Comparison of ENCODE assay signal across 31 mouse cellular contexts in genomic region chr7:44537496-44537895, GRCm38 (mm10). TPM values are rescaled to one million over a fixed set of nuclear protein-coding genes. Genes with fewer than 3 reads are reported as not detected.
DNase-seq lines count a peak whose midpoint lies in the region; ATAC-seq and TF ChIP-seq lines count a peak whose summit lies in the region.
"Had no signal": no experiment of that assay in that cellular context is flagged by ENCODE, and none has a peak within 500 bp of the region (broad histone marks: within the 10 kb centered on the region; RNA-seq: fewer than 3 reads in every experiment).

No protein-coding gene starts in this region.

- no peak for ATAC-seq in hindbrain, embryonic 13.5 days (ENCODE audit: low FRiP score)
- ATAC-seq in hindbrain, embryonic 14.5 days (ENCODE audit: low FRiP score): no peak
- ATAC-seq in intestine, embryonic 15.5 days: no peak
- ATAC-seq: CD4-positive, CD25-positive, alpha-beta regulatory T cell, adult 4 months; forebrain, embryonic 14.5 days; inflammation-experienced regulatory T-cells, adult 6 months; liver, embryonic 12.5 days; liver, postnatal 0 days had no signal

- DNase-seq in hindbrain, embryonic 14.5 days (ENCODE audit: low spot score): no peak
- DNase-seq in cerebellum, adult 2 months: peak; percentile 79 to 80
- peak; percentile 82 to 84 for DNase-seq in cerebellum, postnatal 14 days
- no peak for DNase-seq in gastrocnemius, adult 8-10 months (ENCODE audit: low spot score in 2 of 2)
- DNase-seq: adrenal gland, postnatal 25 days; embryo, embryonic 11 days; gastrocnemius, postnatal 25 days; heart, adult 18-20 months; heart, postnatal 4 days; kidney, adult 2 months; kidney, postnatal 10 days; layer of hippocampus, adult 9-11 months; liver, postnatal 0 days; midbrain, embryonic 14.5 days; right cerebral cortex, postnatal 25 days; thymus, adult 18-20 months; thymus, postnatal 25 days had no signal

- no peaks in the 10 kb centered on the region for H3K9me3 ChIP-seq in hindbrain, embryonic 13.5 days
- no peaks in the 10 kb centered on the region for H3K9me3 ChIP-seq in hindbrain, embryonic 14.5 days (ENCODE audit: control insufficient read depth, low read length)
- no peaks in the 10 kb centered on the region for H3K9me3 ChIP-seq in intestine, embryonic 15.5 days
- H3K9me3 ChIP-seq: embryonic facial prominence, embryonic 12.5 days; hindbrain, embryonic 15.5 days; limb, embryonic 13.5 days; liver, embryonic 12.5 days; stomach, embryonic 15.5 days had no signal

- 0 out of 2 replicates have a peak overlapping the region, but pooled peaks have one; percentile 1 for H3K9ac ChIP-seq in hindbrain, embryonic 13.5 days
- H3K9ac ChIP-seq in hindbrain, embryonic 14.5 days: no peak overlapping the region
- no peak overlapping the region for H3K9ac ChIP-seq in intestine, embryonic 15.5 days
- H3K9ac ChIP-seq: embryonic facial prominence, embryonic 12.5 days; hindbrain, embryonic 15.5 days; limb, embryonic 13.5 days; liver, embryonic 12.5 days; liver, postnatal 0 days; stomach, embryonic 15.5 days had no signal

- no peak for TF ChIP-seq CTCF in bone marrow, adult 2 months (IDR thresholded peaks at IDR 0.05; ENCODE audit: control insufficient read depth, insufficient read depth, low read length)
- TF ChIP-seq CTCF in cerebellum, adult 2 months (IDR thresholded peaks at IDR 0.05; ENCODE audit: borderline replicate concordance, insufficient read depth, low read depth, low read length): no peak

- H3K4me3 ChIP-seq in hindbrain, embryonic 13.5 days: no peak overlapping the region
- no peak overlapping the region for H3K4me3 ChIP-seq in hindbrain, embryonic 14.5 days (replicated peaks; ENCODE audit: low read length)
- H3K4me3 ChIP-seq in bone marrow, adult 2 months (replicated peaks; ENCODE audit: control insufficient read depth, low read depth, low read length): no peak overlapping the region
- H3K4me3 ChIP-seq in cerebellum, adult 2 months (replicated peaks; ENCODE audit: insufficient read depth, low read depth, low read length): no peak overlapping the region
- H3K4me3 ChIP-seq in intestine, embryonic 15.5 days (replicated peaks): no peak overlapping the region
- H3K4me3 ChIP-seq: embryonic facial prominence, embryonic 12.5 days; hindbrain, embryonic 15.5 days; limb, embryonic 13.5 days; liver, embryonic 12.5 days; stomach, embryonic 15.5 days had no signal

- H3K27me3 ChIP-seq in hindbrain, embryonic 13.5 days: no peaks in the 10 kb centered on the region
- H3K27me3 ChIP-seq in hindbrain, embryonic 14.5 days (ENCODE audit: control insufficient read depth, insufficient read depth, low read length): no peaks in the 10 kb centered on the region
- no peaks in the 10 kb centered on the region for H3K27me3 ChIP-seq in cerebellum, adult 2 months (ENCODE audit: control insufficient read depth, insufficient read depth, low read length)
- no peaks in the 10 kb centered on the region for H3K27me3 ChIP-seq in intestine, embryonic 15.5 days (replicated peaks)
- H3K27me3 ChIP-seq: embryonic facial prominence, embryonic 12.5 days; hindbrain, embryonic 15.5 days; limb, embryonic 13.5 days; liver, embryonic 12.5 days; stomach, embryonic 15.5 days had no signal

- no peaks in the 10 kb centered on the region for H3K4me1 ChIP-seq in hindbrain, embryonic 13.5 days (replicated peaks)
- no peaks in the 10 kb centered on the region for H3K4me1 ChIP-seq in hindbrain, embryonic 14.5 days (replicated peaks; ENCODE audit: control insufficient read depth, insufficient read depth, low read length)
- H3K4me1 ChIP-seq in bone marrow, adult 2 months (ENCODE audit: control insufficient read depth, insufficient read depth, low read length): peaks cover 3% of the 10 kb centered on the region
- peaks cover 27% of the 10 kb centered on the region for H3K4me1 ChIP-seq in cerebellum, adult 2 months (ENCODE audit: control insufficient read depth, insufficient read depth, low read length)
- H3K4me1 ChIP-seq in intestine, embryonic 15.5 days (replicated peaks): no peaks in the 10 kb centered on the region
- H3K4me1 ChIP-seq: embryonic facial prominence, embryonic 12.5 days; hindbrain, embryonic 15.5 days; limb, embryonic 13.5 days; stomach, embryonic 15.5 days had no signal

- peaks cover 90% of the 10 kb centered on the region for H3K36me3 ChIP-seq in hindbrain, embryonic 13.5 days
- peaks cover 37% of the 10 kb centered on the region for H3K36me3 ChIP-seq in hindbrain, embryonic 14.5 days (replicated peaks; ENCODE audit: control insufficient read depth, insufficient read depth)
- H3K36me3 ChIP-seq in intestine, embryonic 15.5 days: peaks cover 63% of the 10 kb centered on the region

- no peak overlapping the region for H3K27ac ChIP-seq in hindbrain, embryonic 13.5 days
- no peak overlapping the region for H3K27ac ChIP-seq in hindbrain, embryonic 14.5 days
- no peak overlapping the region for H3K27ac ChIP-seq in bone marrow, adult 2 months (ENCODE audit: control insufficient read depth, insufficient read depth, low read depth, low read length, poor library complexity)
- no peak overlapping the region for H3K27ac ChIP-seq in cerebellum, adult 2 months (ENCODE audit: insufficient read depth, low read length)
- no peak overlapping the region for H3K27ac ChIP-seq in intestine, embryonic 15.5 days
- H3K27ac ChIP-seq: embryonic facial prominence, embryonic 12.5 days; hindbrain, embryonic 15.5 days; limb, embryonic 13.5 days; liver, embryonic 12.5 days; stomach, embryonic 15.5 days had no signal

- H3K4me2 ChIP-seq in hindbrain, embryonic 13.5 days: no peak overlapping the region
- H3K4me2 ChIP-seq in hindbrain, embryonic 14.5 days (replicated peaks): no peak overlapping the region
- no peak overlapping the region for H3K4me2 ChIP-seq in intestine, embryonic 15.5 days (replicated peaks)
- H3K4me2 ChIP-seq: embryonic facial prominence, embryonic 12.5 days; heart, embryonic 11.5 days; hindbrain, embryonic 15.5 days; limb, embryonic 13.5 days; liver, embryonic 12.5 days; stomach, embryonic 15.5 days had no signal

- TF ChIP-seq POLR2A in bone marrow, adult 2 months (IDR thresholded peaks at IDR 0.05; ENCODE audit: borderline replicate concordance, control insufficient read depth, low read depth, low read length): 0 out of 2 replicates have a peak, but pooled peaks have one; percentile 14
- no peak for TF ChIP-seq POLR2A in cerebellum, adult 2 months (IDR thresholded peaks at IDR 0.05; ENCODE audit: borderline replicate concordance, insufficient read depth, low read length)

- 93% methylated on average over 13 of the region's 13 CpGs for WGBS in hindbrain, embryonic 13.5 days
- 92% methylated on average over 13 of the region's 13 CpGs for WGBS in hindbrain, embryonic 14.5 days
- WGBS in bone marrow, adult 2 months: 92% methylated on average over 13 of the region's 13 CpGs
- 16% methylated on average over 13 of the region's 13 CpGs for WGBS in cerebellum, adult 2 months
- WGBS in intestine, embryonic 15.5 days: 95% methylated on average over 13 of the region's 13 CpGs

RNA-seq across cellular contexts. Expression of gene Spib, which starts 5.6 kb away (rescaled TPM):
- not detected in 2 replicates for polyA plus RNA-seq in hindbrain, embryonic 13.5 days (2015; fragmentation: Nextera tagmentation; extraction: Ambion mirVana)
- 0.09 TPM in 1 of 2 replicates, not detected in the other for polyA plus RNA-seq in hindbrain, embryonic 14.5 days (2014; fragmentation: Nextera tagmentation; extraction: Ambion mirVana)
- 25.0 and 55.6 TPM in 2 replicates for polyA plus RNA-seq in bone marrow, adult 2 months (2011; ENCODE audit: insufficient read depth, insufficient read length, low replicate concordance, missing spikeins)
- polyA plus RNA-seq in cerebellum, adult 2 months (2012; rRNA removed): 0.16 and 0.19 TPM in 2 replicates
- total RNA-seq in gastrocnemius, adult 8-10 months (2022): not detected
- 0.25 and 0.43 TPM in 2 replicates for polyA plus RNA-seq in intestine, embryonic 15.5 days (2015; fragmentation: Nextera tagmentation; extraction: Ambion mirVana)
- polyA plus RNA-seq: embryonic facial prominence, embryonic 12.5 days; forebrain, embryonic 14.5 days; heart, embryonic 11.5 days; hindbrain, embryonic 15.5 days; liver, embryonic 12.5 days; midbrain, embryonic 14.5 days; neural tube, embryonic 14.5 days had no signal

RNA-seq across cellular contexts. Expression of gene Pold1, which starts 11.2 kb away (rescaled TPM):
- polyA plus RNA-seq in hindbrain, embryonic 13.5 days (2015; fragmentation: Nextera tagmentation; extraction: Ambion mirVana): 24.4 and 28.8 TPM in 2 replicates
- polyA plus RNA-seq in hindbrain, embryonic 14.5 days (2014; fragmentation: Nextera tagmentation; extraction: Ambion mirVana): 14.0 and 17.9 TPM in 2 replicates
- 147 and 216 TPM in 2 replicates for polyA plus RNA-seq in bone marrow, adult 2 months (2011; ENCODE audit: insufficient read depth, insufficient read length, low replicate concordance, missing spikeins)
- 21.6 and 25.1 TPM in 2 replicates for polyA plus RNA-seq in cerebellum, adult 2 months (2012; rRNA removed)
- 1 to 10 TPM; 4.6 to 5.9 (median 5.4) TPM for total RNA-seq in gastrocnemius, adult 8-10 months (2022)
- 72.0 and 76.0 TPM in 2 replicates for polyA plus RNA-seq in intestine, embryonic 15.5 days (2015; fragmentation: Nextera tagmentation; extraction: Ambion mirVana)

RNA-seq across cellular contexts. Expression of gene Mybpc2, which starts 13.0 kb away (rescaled TPM):
- polyA plus RNA-seq in hindbrain, embryonic 13.5 days (2015; fragmentation: Nextera tagmentation; extraction: Ambion mirVana): 0.08 and 0.18 TPM in 2 replicates
- polyA plus RNA-seq in hindbrain, embryonic 14.5 days (2014; fragmentation: Nextera tagmentation; extraction: Ambion mirVana): 0.05 and 0.09 TPM in 2 replicates
- 1.5 and 5.4 TPM in 2 replicates for polyA plus RNA-seq in bone marrow, adult 2 months (2011; ENCODE audit: insufficient read depth, insufficient read length, low replicate concordance, missing spikeins)
- polyA plus RNA-seq in cerebellum, adult 2 months (2012; rRNA removed): 0.14 and 0.18 TPM in 2 replicates
- total RNA-seq in gastrocnemius, adult 8-10 months (2022): 1,000 to 10,000 TPM; 5,017 to 5,674 (median 5,484) TPM
- polyA plus RNA-seq in intestine, embryonic 15.5 days (2015; fragmentation: Nextera tagmentation; extraction: Ambion mirVana): 0.14 and 0.36 TPM in 2 replicates
- total RNA-seq: adrenal gland, postnatal 25 days had no signal
- polyA plus RNA-seq: CD4-positive, CD25-positive, alpha-beta regulatory T cell, adult 4 months; inflammation-experienced regulatory T-cells, adult 6 months; liver, embryonic 12.5 days had no signal

RNA-seq across cellular contexts. Expression of gene Nr1h2, which starts 16.3 kb away (rescaled TPM):
- 69.8 and 70.9 TPM in 2 replicates for polyA plus RNA-seq in hindbrain, embryonic 13.5 days (2015; fragmentation: Nextera tagmentation; extraction: Ambion mirVana)
- 50.7 and 53.6 TPM in 2 replicates for polyA plus RNA-seq in hindbrain, embryonic 14.5 days (2014; fragmentation: Nextera tagmentation; extraction: Ambion mirVana)
- polyA plus RNA-seq in bone marrow, adult 2 months (2011; ENCODE audit: insufficient read depth, insufficient read length, low replicate concordance, missing spikeins): 87.8 and 123 TPM in 2 replicates
- 106 and 109 TPM in 2 replicates for polyA plus RNA-seq in cerebellum, adult 2 months (2012; rRNA removed)
- 10 to 100 TPM; 38.0 to 45.8 (median 40.1) TPM for total RNA-seq in gastrocnemius, adult 8-10 months (2022)
- 66.3 and 69.5 TPM in 2 replicates for polyA plus RNA-seq in intestine, embryonic 15.5 days (2015; fragmentation: Nextera tagmentation; extraction: Ambion mirVana)

RNA-seq across cellular contexts. Expression of gene Napsa, which starts 34.7 kb away (rescaled TPM):
- 1.1 and 1.7 TPM in 2 replicates for polyA plus RNA-seq in hindbrain, embryonic 13.5 days (2015; fragmentation: Nextera tagmentation; extraction: Ambion mirVana)
- 0.81 and 1.0 TPM in 2 replicates for polyA plus RNA-seq in hindbrain, embryonic 14.5 days (2014; fragmentation: Nextera tagmentation; extraction: Ambion mirVana)
- 21.1 and 49.7 TPM in 2 replicates for polyA plus RNA-seq in bone marrow, adult 2 months (2011; ENCODE audit: insufficient read depth, insufficient read length, low replicate concordance, missing spikeins)
- 0.26 and 0.43 TPM in 2 replicates for polyA plus RNA-seq in cerebellum, adult 2 months (2012; rRNA removed)
- total RNA-seq in gastrocnemius, adult 8-10 months (2022): under 1 TPM in 3 of 4 experiments, not detected in 1; 0.22 to 0.46 (median 0.40) TPM
- polyA plus RNA-seq in intestine, embryonic 15.5 days (2015; fragmentation: Nextera tagmentation; extraction: Ambion mirVana): 3.1 and 3.6 TPM in 2 replicates
- total RNA-seq: left cerebral cortex, postnatal 14 days had no signal

Comparison
In these comparisons a context has a peak if more than half of its experiments do, and no peak if none do; other contexts are left out.
1. DNase-seq: peak in cerebellum, adult 2 months (2 of 2) and cerebellum, postnatal 14 days (2 of 2); none in hindbrain, embryonic 14.5 days (single experiment) and gastrocnemius, adult 8-10 months (0 of 2).
2. RNA of gene Spib, which starts 5.6 kb away (polyA plus RNA-seq): 25.0 to 55.6 TPM in bone marrow, adult 2 months; 0.25 to 0.43 TPM in intestine, embryonic 15.5 days, 0.16 to 0.19 TPM in cerebellum, adult 2 months, 0.09 TPM in hindbrain, embryonic 14.5 days and not detected in hindbrain, embryonic 13.5 days; every median in the first group is over 10 times any median in the second.